Mouse (Mus musculus): ENCODE measurements around the gene Mettl17. TPM values are rescaled to one million over a fixed set of nuclear protein-coding genes. Genes with fewer than 3 reads are reported as not detected.
"Not testable (repeated sequence)": the region's sequence is repeated elsewhere in the genome, so short reads cannot be mapped to it uniquely, and the experiment has no call there.

Gene Mettl17
- polyA plus RNA-seq, 1 experiment from 2014 or later, result 46.2 TPM

DNA sequence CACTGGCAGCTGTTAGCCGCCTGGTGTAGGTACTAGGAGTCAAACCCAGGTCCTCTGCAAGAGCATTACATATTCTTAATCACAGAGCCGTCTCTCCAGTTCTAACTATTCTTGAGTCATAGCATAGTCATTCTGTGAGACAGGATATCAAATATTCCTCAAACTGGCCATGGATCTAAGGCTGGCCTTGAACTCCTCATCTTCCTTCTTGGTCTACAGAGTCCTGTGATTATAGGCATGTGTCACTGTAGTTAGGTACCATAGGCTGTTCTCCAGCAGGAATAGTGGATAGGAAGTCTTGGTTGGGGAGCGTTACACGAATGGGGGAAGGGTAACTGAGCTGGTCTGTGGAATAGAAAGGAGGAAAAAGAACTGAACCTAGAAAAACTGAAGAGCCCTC lies 31.9 kb downstream of the Mettl17 start:
- Histone ChIP-seq H3K4me2 (ENCODE audit: low read depth, severe bottlenecking) (no peak overlapping the region), H3K9me3 (ENCODE audit: control insufficient read depth, low read length) (no peaks in the 10 kb centered on the region), H3K36me3 (ENCODE audit: control insufficient read depth, insufficient read depth, low read length) (no peaks in the 10 kb centered on the region), H3K4me1 (ENCODE audit: control insufficient read depth, insufficient read depth, low read length) (peaks cover 4% of the 10 kb centered on the region; the same call in 1 of the 2 replicates), H3K4me3 (ENCODE audit: low read depth, low read length) (no peak overlapping the region), H3K9ac (ENCODE audit: low read length) (no peak overlapping the region), H3K27me3 (ENCODE audit: control insufficient read depth, insufficient read depth, low read length) (no peaks in the 10 kb centered on the region), H3K27ac (replicated peaks; ENCODE audit: low read depth, low read length) (no peak overlapping the region)
- 91% methylated on average over 4 of the region's 4 CpGs for WGBS
- no peak for ATAC-seq (ENCODE audit: insufficient number of reproducible peaks, low FRiP score, low TSS enrichment, low read depth)
- no peak for DNase-seq (ENCODE audit: low spot score)

DNA sequence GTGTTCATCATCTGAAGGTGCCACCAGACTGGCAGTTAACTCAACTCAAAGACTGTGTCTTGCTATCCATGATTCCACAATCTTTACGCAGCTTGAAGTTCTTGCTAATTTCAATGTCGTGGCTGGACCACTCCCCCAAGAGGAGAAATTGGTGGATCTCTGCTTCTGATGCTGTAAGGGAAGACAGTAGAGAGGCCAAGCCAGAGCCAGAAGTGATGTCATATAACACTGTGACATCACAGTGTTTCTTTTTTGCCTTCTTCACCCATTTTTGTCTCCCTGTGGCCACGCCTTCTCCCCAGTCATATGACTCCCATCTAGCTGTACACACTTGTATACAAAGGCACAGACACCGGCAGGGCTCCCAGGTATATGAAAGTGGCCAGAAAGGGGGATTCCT lies 33.5 kb downstream of the Mettl17 start, which contains the start of gene Tppp2:
Gene Tppp2, plus strand, starts transcription at position 301 of the 400 bp plus-strand sequence.
- no peak for ATAC-seq (ENCODE audit: insufficient number of reproducible peaks, low FRiP score, low TSS enrichment, low read depth)

DNA sequence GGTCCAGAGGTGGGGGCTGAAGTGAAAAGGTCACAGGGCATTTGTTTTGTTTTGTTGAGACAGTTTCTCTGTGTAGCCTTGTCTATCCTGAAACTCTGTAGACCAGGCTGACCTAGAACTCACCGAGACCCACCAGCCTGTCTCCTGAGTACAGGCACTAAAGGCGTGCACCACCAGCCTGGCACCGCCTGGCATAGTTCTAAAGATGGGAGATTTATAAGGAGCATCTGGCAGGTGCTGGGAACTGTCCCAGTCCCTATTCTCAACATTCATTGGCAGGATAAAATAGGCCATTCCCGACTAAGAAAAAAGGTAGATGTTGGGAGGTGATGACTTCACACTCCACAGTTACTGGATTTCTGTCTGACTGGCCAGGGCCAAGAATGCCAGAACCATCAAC lies 34.3 kb downstream of the Mettl17 start:
- H3K36me3 ChIP-seq (ENCODE audit: control insufficient read depth, insufficient read depth, low read length), result no peaks in the 10 kb centered on the region
- ATAC-seq (ENCODE audit: insufficient number of reproducible peaks, low FRiP score, low TSS enrichment, low read depth) (no peak), DNase-seq (ENCODE audit: low spot score) (no peak)
- no peaks in the 10 kb centered on the region for H3K9me3 ChIP-seq (ENCODE audit: control insufficient read depth, low read length)
- H3K27ac ChIP-seq (replicated peaks; ENCODE audit: low read depth, low read length), result no peak overlapping the region
- H3K4me1 ChIP-seq (ENCODE audit: control insufficient read depth, insufficient read depth, low read length), result peaks cover 4% of the 10 kb centered on the region; the same call in 1 of the 2 replicates
- WGBS, result 83% methylated on average over 4 of the region's 4 CpGs
- H3K4me2 ChIP-seq (ENCODE audit: low read depth, severe bottlenecking), result no peak overlapping the region
- no peak overlapping the region for H3K4me3 ChIP-seq (ENCODE audit: low read depth, low read length)
- no peak overlapping the region for H3K9ac ChIP-seq (ENCODE audit: low read length)
- H3K27me3 ChIP-seq (ENCODE audit: control insufficient read depth, insufficient read depth, low read length), result no peaks in the 10 kb centered on the region

More for the DNA sequence above, 33.5 kb downstream of the Mettl17 start, which contains the start of gene Tppp2:
- Histone ChIP-seq H3K36me3 (ENCODE audit: control insufficient read depth, insufficient read depth, low read length) (no peaks in the 10 kb centered on the region), H3K9ac (ENCODE audit: low read length) (no peak within 1 kb of the TSS), H3K4me2 (ENCODE audit: low read depth, severe bottlenecking) (no peak within 1 kb of the TSS), H3K4me3 (ENCODE audit: low read depth, low read length) (no peak within 1 kb of the TSS), H3K9me3 (ENCODE audit: control insufficient read depth, low read length) (no peaks in the 10 kb centered on the region), H3K4me1 (ENCODE audit: control insufficient read depth, insufficient read depth, low read length) (peaks cover 4% of the 10 kb centered on the region; the same call in 1 of the 2 replicates), H3K27me3 (ENCODE audit: control insufficient read depth, insufficient read depth, low read length) (no peaks in the 10 kb centered on the region), H3K27ac (replicated peaks; ENCODE audit: low read depth, low read length) (no peak within 1 kb of the TSS)
- DNase-seq (ENCODE audit: low spot score), result no peak
- WGBS, result 81% methylated on average over 4 of the region's 4 CpGs

DNA sequence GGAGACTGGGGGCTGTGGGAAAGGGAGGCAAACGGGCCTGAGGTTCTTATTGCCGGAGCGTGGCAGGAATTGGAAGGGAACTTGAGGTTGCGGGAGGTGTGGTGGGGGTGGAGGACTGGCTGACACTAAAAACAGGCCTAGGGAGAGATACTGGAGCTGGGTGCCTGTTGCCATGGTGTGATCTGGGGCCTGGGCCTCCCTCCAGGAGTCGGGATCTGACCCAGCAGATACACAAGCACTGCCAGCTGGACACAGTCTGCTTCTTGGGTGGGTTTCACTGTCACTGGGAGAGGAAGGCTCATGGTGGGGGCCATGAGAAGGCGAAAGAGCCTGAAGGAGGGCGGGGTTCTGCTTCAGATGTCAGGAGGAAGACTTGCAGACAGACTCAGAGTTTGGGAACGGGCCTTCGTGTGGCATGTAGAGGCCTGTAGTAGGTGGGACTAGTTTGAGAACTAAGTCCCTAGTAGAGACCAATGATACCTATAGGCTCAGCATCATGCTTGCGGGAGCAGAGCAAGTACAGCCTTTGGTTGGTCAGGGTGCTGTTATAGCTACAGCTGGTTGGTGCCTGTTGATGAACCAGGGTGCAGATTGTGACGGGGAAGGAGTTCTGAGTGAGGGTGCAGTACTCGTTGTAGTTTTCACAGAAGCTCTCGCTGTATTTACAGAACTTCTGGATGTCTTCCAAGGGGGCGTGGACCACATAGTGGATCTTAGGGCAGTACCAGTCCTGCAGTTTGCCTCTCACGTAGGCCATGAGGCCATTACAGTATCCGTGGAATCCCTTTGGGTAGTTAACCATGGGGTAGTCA lies 37.3 kb downstream of the Mettl17 start:
- 83% methylated on average over 16 of the region's 16 CpGs for WGBS
- Histone ChIP-seq H3K36me3 (ENCODE audit: control insufficient read depth, insufficient read depth, low read length) (no peaks in the 10 kb centered on the region), H3K4me2 (ENCODE audit: low read depth, severe bottlenecking) (no peak overlapping the region), H3K27me3 (ENCODE audit: control insufficient read depth, insufficient read depth, low read length) (no peaks in the 10 kb centered on the region), H3K4me1 (ENCODE audit: control insufficient read depth, insufficient read depth, low read length) (no peaks in the 10 kb centered on the region), H3K27ac (replicated peaks; ENCODE audit: low read depth, low read length) (no peak overlapping the region), H3K9me3 (ENCODE audit: control insufficient read depth, low read length) (no peaks in the 10 kb centered on the region), H3K9ac (ENCODE audit: low read length) (no peak overlapping the region), H3K4me3 (ENCODE audit: low read depth, low read length) (no peak overlapping the region)
- no peak for ATAC-seq (ENCODE audit: insufficient number of reproducible peaks, low FRiP score, low TSS enrichment, low read depth)
- no peak for DNase-seq (ENCODE audit: low spot score)

DNA sequence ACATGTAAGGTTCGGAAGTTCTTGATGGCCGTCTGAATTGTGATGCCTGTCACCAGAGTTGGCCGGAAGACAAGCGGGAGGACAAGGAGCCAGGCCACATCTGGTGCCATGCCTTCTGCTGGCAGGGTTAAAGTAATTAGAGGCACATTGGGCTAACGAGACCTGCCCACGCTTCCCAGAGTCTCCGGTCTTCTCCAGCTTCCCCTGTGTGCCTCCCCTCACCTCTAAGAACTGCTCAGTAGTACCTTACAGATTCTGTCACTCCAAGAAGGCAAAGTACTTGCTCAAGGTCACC lies 37.9 kb downstream of the Mettl17 start, which contains the start of gene Rnase13:
Gene Rnase13, minus strand, starts transcription at position 203 of the 295 bp plus-strand sequence.
- 80% methylated on average over 7 of the region's 7 CpGs for WGBS
- H3K27ac ChIP-seq (replicated peaks; ENCODE audit: low read depth, low read length), result no peak within 1 kb of the TSS
- no peak within 1 kb of the TSS for H3K9ac ChIP-seq (ENCODE audit: low read length)

DNA sequence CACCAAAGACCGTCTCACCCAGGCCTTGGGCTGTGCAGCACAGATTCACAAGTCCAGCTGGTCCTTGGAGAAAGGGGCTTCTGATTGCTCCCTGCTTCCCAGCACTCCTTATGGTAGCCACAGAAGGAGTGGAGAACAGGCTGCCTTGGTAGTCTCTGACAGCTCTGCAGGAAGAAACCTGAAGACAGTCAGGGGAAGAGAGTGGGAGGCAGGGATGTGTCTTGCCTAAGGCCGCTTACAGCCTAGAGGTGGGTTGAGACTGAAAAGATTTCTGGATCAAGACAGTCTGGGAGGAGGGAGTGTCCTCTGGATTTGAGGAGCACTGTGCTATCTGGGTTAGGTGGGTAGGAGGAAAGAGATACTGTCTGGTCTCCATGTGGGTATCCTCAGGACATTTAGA lies 38.3 kb downstream of the Mettl17 start:
- no peaks in the 10 kb centered on the region for H3K27me3 ChIP-seq (ENCODE audit: control insufficient read depth, insufficient read depth, low read length)
- no peak overlapping the region for H3K4me2 ChIP-seq (ENCODE audit: low read depth, severe bottlenecking)
- no peak overlapping the region for H3K9ac ChIP-seq (ENCODE audit: low read length)
- 86% methylated on average over 2 of the region's 2 CpGs for WGBS
- H3K9me3 ChIP-seq (ENCODE audit: control insufficient read depth, low read length), result no peaks in the 10 kb centered on the region
- DNase-seq (ENCODE audit: low spot score), result no peak
- no peak overlapping the region for H3K27ac ChIP-seq (replicated peaks; ENCODE audit: low read depth, low read length)
- H3K36me3 ChIP-seq (ENCODE audit: control insufficient read depth, insufficient read depth, low read length), result no peaks in the 10 kb centered on the region
- no peak overlapping the region for H3K4me3 ChIP-seq (ENCODE audit: low read depth, low read length)
- no peaks in the 10 kb centered on the region for H3K4me1 ChIP-seq (ENCODE audit: control insufficient read depth, insufficient read depth, low read length)
- no peak for ATAC-seq (ENCODE audit: insufficient number of reproducible peaks, low FRiP score, low TSS enrichment, low read depth)

More for the DNA sequence above, 37.9 kb downstream of the Mettl17 start, which contains the start of gene Rnase13:
- Histone ChIP-seq H3K4me1 (ENCODE audit: control insufficient read depth, insufficient read depth, low read length) (no peaks in the 10 kb centered on the region), H3K27me3 (ENCODE audit: control insufficient read depth, insufficient read depth, low read length) (no peaks in the 10 kb centered on the region), H3K4me2 (ENCODE audit: low read depth, severe bottlenecking) (no peak within 1 kb of the TSS), H3K9me3 (ENCODE audit: control insufficient read depth, low read length) (no peaks in the 10 kb centered on the region), H3K36me3 (ENCODE audit: control insufficient read depth, insufficient read depth, low read length) (no peaks in the 10 kb centered on the region), H3K4me3 (ENCODE audit: low read depth, low read length) (no peak within 1 kb of the TSS)
- DNase-seq (ENCODE audit: low spot score) (no peak), ATAC-seq (ENCODE audit: insufficient number of reproducible peaks, low FRiP score, low TSS enrichment, low read depth) (no peak)

DNA sequence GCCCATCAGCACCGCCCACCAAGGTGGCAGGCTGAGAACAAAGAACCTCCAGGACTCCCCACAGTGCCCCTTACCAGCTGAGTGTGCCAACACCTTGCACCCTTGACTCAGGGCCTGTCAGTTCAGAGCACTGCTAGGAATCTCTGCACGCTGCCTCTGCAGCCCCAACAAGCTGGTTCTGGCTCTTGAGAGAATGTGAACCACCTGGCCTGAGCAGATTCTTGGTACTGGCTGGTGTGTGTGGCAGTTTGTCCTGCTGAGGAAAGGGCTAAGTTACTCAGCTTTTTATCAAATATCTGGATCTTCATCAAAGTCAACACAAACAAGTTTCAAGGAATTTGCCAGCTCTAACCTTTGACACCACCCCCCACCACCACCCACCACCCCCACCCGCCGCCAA lies 38.9 kb downstream of the Mettl17 start:
- no peaks in the 10 kb centered on the region for H3K4me1 ChIP-seq (ENCODE audit: control insufficient read depth, insufficient read depth, low read length)
- H3K4me3 ChIP-seq (ENCODE audit: low read depth, low read length), result no peak overlapping the region
- no peaks in the 10 kb centered on the region for H3K9me3 ChIP-seq (ENCODE audit: control insufficient read depth, low read length)
- H3K27me3 ChIP-seq (ENCODE audit: control insufficient read depth, insufficient read depth, low read length), result no peaks in the 10 kb centered on the region
- ATAC-seq (ENCODE audit: insufficient number of reproducible peaks, low FRiP score, low TSS enrichment, low read depth), result no peak
- DNase-seq (ENCODE audit: low spot score), result no peak
- no peak overlapping the region for H3K27ac ChIP-seq (replicated peaks; ENCODE audit: low read depth, low read length)
- H3K36me3 ChIP-seq (ENCODE audit: control insufficient read depth, insufficient read depth, low read length), result no peaks in the 10 kb centered on the region
- H3K9ac ChIP-seq (ENCODE audit: low read length), result no peak overlapping the region
- no peak overlapping the region for H3K4me2 ChIP-seq (ENCODE audit: low read depth, severe bottlenecking)
- WGBS, result 80% methylated on average over 4 of the region's 4 CpGs

DNA sequence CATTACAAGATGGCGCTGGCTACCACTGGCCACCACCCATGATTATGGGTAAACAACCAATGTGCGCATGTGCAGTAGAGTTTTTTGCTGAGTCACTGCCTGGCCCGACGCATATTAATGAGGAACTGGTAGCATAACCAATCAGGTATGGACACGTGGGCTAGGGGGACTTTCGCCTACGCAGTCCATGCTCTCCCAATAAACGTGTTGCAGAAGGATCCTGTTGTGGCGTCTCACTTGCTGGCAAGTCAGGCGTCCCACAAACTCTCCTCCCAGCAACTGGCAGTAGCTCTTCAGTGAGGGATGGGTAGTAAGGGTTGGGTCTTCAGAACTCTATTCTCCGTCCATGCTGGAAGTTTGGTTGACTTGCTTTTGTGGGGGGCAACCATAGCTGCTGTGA lies 42.3 kb downstream of the Mettl17 start:
- ATAC-seq (ENCODE audit: insufficient number of reproducible peaks, low FRiP score, low TSS enrichment, low read depth); H3K4me3 ChIP-seq (ENCODE audit: low read depth, low read length); H3K9ac ChIP-seq (ENCODE audit: low read length); H3K9me3 ChIP-seq (ENCODE audit: control insufficient read depth, low read length); DNase-seq (ENCODE audit: low spot score); H3K4me1 ChIP-seq (ENCODE audit: control insufficient read depth, insufficient read depth, low read length); H3K27me3 ChIP-seq (ENCODE audit: control insufficient read depth, insufficient read depth, low read length); H3K27ac ChIP-seq (replicated peaks; ENCODE audit: low read depth, low read length); H3K36me3 ChIP-seq (ENCODE audit: control insufficient read depth, insufficient read depth, low read length); H3K4me2 ChIP-seq (ENCODE audit: low read depth, severe bottlenecking): not testable (repeated sequence)
- 94% methylated on average over 11 of the region's 11 CpGs for WGBS
